Mouse (Mus musculus) thymus, postnatal 25 days (tissue): ENCODE results near the gene Mical3.

Source experiments
- DNase-seq: peaks from one replicate; pipeline ENCODE4 v3.0.0; 2022

The Mical3 gene

GRCm38 (mm10) chr6:121145010-121145604 lies 14.3 kb upstream of the Mical3 start:
- DNase-seq: no peak

GRCm38 (mm10) chr6:121144066-121144465 lies 13.3 kb upstream of the Mical3 start:
- DNase-seq: no peak

- DNase-seq: no peak
These were observed 12.6 kb upstream of the Mical3 start for GRCm38 (mm10) chr6:121143439-121143838.

- no peak for DNase-seq
These were observed 11.5 kb upstream of the Mical3 start for GRCm38 (mm10) chr6:121142298-121142697.

GRCm38 (mm10) chr6:121139271-121139670 lies 8.5 kb upstream of the Mical3 start:
- DNase-seq: no peak

- DNase-seq: no peak
These were observed 7.7 kb upstream of the Mical3 start for GRCm38 (mm10) chr6:121138338-121139040.

GRCm38 (mm10) chr6:121137222-121137621 lies 6.4 kb upstream of the Mical3 start:
- DNase-seq: no peak

GRCm38 (mm10) chr6:121134884-121135283 lies 4.1 kb upstream of the Mical3 start:
- DNase-seq: no peak

GRCm38 (mm10) chr6:121134249-121134648 lies 3.5 kb upstream of the Mical3 start:
- DNase-seq: no peak

- peak; percentile 83 for DNase-seq
These were observed 627 bp downstream of the Mical3 start for GRCm38 (mm10) chr6:121130039-121130705.

GRCm38 (mm10) chr6:121129506-121129905 lies 1.3 kb downstream of the Mical3 start:
- DNase-seq: no peak

GRCm38 (mm10) chr6:121128736-121129135 lies 2.1 kb downstream of the Mical3 start:
- no peak for DNase-seq

- no peak for DNase-seq
These were observed 3.1 kb downstream of the Mical3 start for GRCm38 (mm10) chr6:121127726-121128125.

GRCm38 (mm10) chr6:121126202-121126601 lies 4.6 kb downstream of the Mical3 start:
- DNase-seq: no peak

- DNase-seq: no peak
These were observed 8.0 kb downstream of the Mical3 start for GRCm38 (mm10) chr6:121122739-121123241.

- DNase-seq: no peak
These were observed 10.0 kb downstream of the Mical3 start for GRCm38 (mm10) chr6:121120776-121121175.

GRCm38 (mm10) chr6:121117971-121118755 lies 12.6 kb downstream of the Mical3 start:
- DNase-seq: no peak

GRCm38 (mm10) chr6:121117142-121117541 lies 13.7 kb downstream of the Mical3 start:
- DNase-seq: no peak

- no peak for DNase-seq
These were observed 14.4 kb downstream of the Mical3 start for GRCm38 (mm10) chr6:121116434-121116833.

GRCm38 (mm10) chr6:121111448-121112055 lies 19.2 kb downstream of the Mical3 start:
- no peak for DNase-seq

- DNase-seq: peak; percentile 88
These were observed 20.7 kb downstream of the Mical3 start for GRCm38 (mm10) chr6:121109998-121110603.
